Mouse (Mus musculus): ENCODE measurements around the gene Nr6a1. TPM values are rescaled to one million over a fixed set of nuclear protein-coding genes. Genes with fewer than 3 reads are reported as not detected.

The Nr6a1 gene
- polyA plus RNA-seq (2014; fragmentation: Illumina TruSeq; extraction: RNeasy Lipid Tissue Mini Kit (QIAGEN cat#74804); ENCODE audit: low read depth, low replicate concordance), result 5.2 TPM

GRCm38 (mm10) chr2:38927115-38927979 lies at the start of gene Nr6a1:
Gene Nr6a1, minus strand, starts transcription at chr2:38927688.

GRCm38 (mm10) chr2:38931851-38932667 lies 4.6 kb upstream of the Nr6a1 start, which contains the start of gene Olfml2a:
Gene Olfml2a, plus strand, starts transcription at chr2:38931978.

GRCm38 (mm10) chr2:38714324-38714723 lies 213.2 kb downstream of the Nr6a1 start, which contains the start of gene Nr5a1:
Gene Nr5a1, minus strand, starts transcription at chr2:38714542.

Other genes starting within 250 kb of the Nr6a1 start
- gene Nr5a1, start 213.1 kb downstream of the Nr6a1 start, polyA plus RNA-seq (2014; fragmentation: Illumina TruSeq; extraction: RNeasy Lipid Tissue Mini Kit (QIAGEN cat#74804); ENCODE audit: low read depth, low replicate concordance), result 0.69 TPM
- gene Olfml2a, start 4.3 kb upstream of the Nr6a1 start, polyA plus RNA-seq (2014; fragmentation: Illumina TruSeq; extraction: RNeasy Lipid Tissue Mini Kit (QIAGEN cat#74804); ENCODE audit: low read depth, low replicate concordance), result 3.4 TPM
- gene Wdr38, start 69.8 kb upstream of the Nr6a1 start, polyA plus RNA-seq (2014; fragmentation: Illumina TruSeq; extraction: RNeasy Lipid Tissue Mini Kit (QIAGEN cat#74804); ENCODE audit: low read depth, low replicate concordance), result 2.7 TPM
- gene Arpc5l, start 77.7 kb upstream of the Nr6a1 start, polyA plus RNA-seq (2014; fragmentation: Illumina TruSeq; extraction: RNeasy Lipid Tissue Mini Kit (QIAGEN cat#74804); ENCODE audit: low read depth, low replicate concordance), result 96.9 TPM
- 480 TPM for gene Rpl35, start 77.9 kb upstream of the Nr6a1 start, polyA plus RNA-seq (2014; fragmentation: Illumina TruSeq; extraction: RNeasy Lipid Tissue Mini Kit (QIAGEN cat#74804); ENCODE audit: low read depth, low replicate concordance)
- gene Golga1, start 137.9 kb upstream of the Nr6a1 start, polyA plus RNA-seq (2014; fragmentation: Illumina TruSeq; extraction: RNeasy Lipid Tissue Mini Kit (QIAGEN cat#74804); ENCODE audit: low read depth, low replicate concordance), result 26.6 TPM